Mouse (Mus musculus): Measurements from ENCODE around the gene Ssr2. TPM values are rescaled to one million over a fixed set of nuclear protein-coding genes. Genes with fewer than 3 reads are reported as not detected.

The Ssr2 gene
- polyA plus RNA-seq, 1 experiment from 2014 or later: 187 TPM

MicroRNAs within 50 kb of the gene (microRNA counts, 519-probe panel; counts per million panel counts)
- microRNA mmu-miR-1905: 114 counts per million

Small RNA genes lying within 50 kb of the gene (microRNA-seq; reads per million reads assigned to microRNA genes)
- not detected for gene Mir1905

Other genes starting within 250 kb of the Ssr2 start
- 1.5 TPM in 2 replicates for gene Tmem79, start 239.7 kb upstream of the Ssr2 start, polyA plus RNA-seq (2015; fragmentation: Nextera tagmentation; extraction: Ambion mirVana)
- 31.8 and 33.2 TPM in 2 replicates for gene Smg5, start 239.6 kb upstream of the Ssr2 start, polyA plus RNA-seq (2015; fragmentation: Nextera tagmentation; extraction: Ambion mirVana)
- gene Paqr6, start 211.3 kb upstream of the Ssr2 start, polyA plus RNA-seq (2015; fragmentation: Nextera tagmentation; extraction: Ambion mirVana): 7.5 and 7.7 TPM in 2 replicates
- gene Bglap3, start 203.1 kb upstream of the Ssr2 start, polyA plus RNA-seq (2015; fragmentation: Nextera tagmentation; extraction: Ambion mirVana): 0.17 and 0.29 TPM in 2 replicates
- gene Bglap2, start 197.2 kb upstream of the Ssr2 start, polyA plus RNA-seq (2015; fragmentation: Nextera tagmentation; extraction: Ambion mirVana): not detected in 2 replicates
- gene Bglap, start 191.4 kb upstream of the Ssr2 start, polyA plus RNA-seq (2015; fragmentation: Nextera tagmentation; extraction: Ambion mirVana): not detected in 2 replicates
- gene Pmf1, start 165.5 kb upstream of the Ssr2 start, polyA plus RNA-seq (2015; fragmentation: Nextera tagmentation; extraction: Ambion mirVana): 97.1 and 105 TPM in 2 replicates
- gene Slc25a44, start 150.7 kb upstream of the Ssr2 start, polyA plus RNA-seq (2015; fragmentation: Nextera tagmentation; extraction: Ambion mirVana): 10.4 and 13.2 TPM in 2 replicates
- gene Sema4a, start 114.7 kb upstream of the Ssr2 start, polyA plus RNA-seq (2015; fragmentation: Nextera tagmentation; extraction: Ambion mirVana): 13.8 and 15.8 TPM in 2 replicates
- gene Lmna, start 65.9 kb upstream of the Ssr2 start, polyA plus RNA-seq (2015; fragmentation: Nextera tagmentation; extraction: Ambion mirVana): 165 and 184 TPM in 2 replicates
- gene Mex3a, start 43.5 kb upstream of the Ssr2 start, polyA plus RNA-seq (2015; fragmentation: Nextera tagmentation; extraction: Ambion mirVana): 1.2 and 1.5 TPM in 2 replicates
- gene Rab25, start 27.6 kb upstream of the Ssr2 start, polyA plus RNA-seq (2015; fragmentation: Nextera tagmentation; extraction: Ambion mirVana): 0.15 TPM in 1 of 2 replicates, not detected in the other
- 88.4 and 95.9 TPM in 2 replicates for gene Lamtor2, start 22.8 kb upstream of the Ssr2 start, polyA plus RNA-seq (2015; fragmentation: Nextera tagmentation; extraction: Ambion mirVana)
- gene Ubqln4, start 22.1 kb upstream of the Ssr2 start, polyA plus RNA-seq (2015; fragmentation: Nextera tagmentation; extraction: Ambion mirVana): 20.7 and 22.8 TPM in 2 replicates
- gene Arhgef2, start 30.1 kb downstream of the Ssr2 start, polyA plus RNA-seq (2015; fragmentation: Nextera tagmentation; extraction: Ambion mirVana): 16.4 and 17.9 TPM in 2 replicates
- gene Rxfp4, start 77.3 kb downstream of the Ssr2 start, polyA plus RNA-seq (2015; fragmentation: Nextera tagmentation; extraction: Ambion mirVana): not detected in 2 replicates
- 23.8 and 29.9 TPM in 2 replicates for gene Khdc4, start 109.9 kb downstream of the Ssr2 start, polyA plus RNA-seq (2015; fragmentation: Nextera tagmentation; extraction: Ambion mirVana)
- 34.4 and 36.3 TPM in 2 replicates for gene Rit1, start 141.0 kb downstream of the Ssr2 start, polyA plus RNA-seq (2015; fragmentation: Nextera tagmentation; extraction: Ambion mirVana)
- gene Syt11, start 199.3 kb downstream of the Ssr2 start, polyA plus RNA-seq (2015; fragmentation: Nextera tagmentation; extraction: Ambion mirVana): 1.2 and 1.3 TPM in 2 replicates